Mouse (Mus musculus) mammary gland, adult 2 months (tissue): ENCODE measurements around the gene Pipox. TPM values are rescaled to one million over a fixed set of nuclear protein-coding genes. Genes with fewer than 3 reads are reported as not detected.

Experiments
- polyA plus RNA-seq: library from polyadenylated mRNA; depleted of rRNA; stranded (reverse); fragments of >200 nt; gene quantifications from 2 replicates; pipeline ENCODE4 v1.2.3, GENCODE M21; 2012; ENCODE audit warnings: low replicate concordance; rRNA removed

Pipox gene
- polyA plus RNA-seq, result 0.50 and 0.62 TPM in 2 replicates

DNA sequence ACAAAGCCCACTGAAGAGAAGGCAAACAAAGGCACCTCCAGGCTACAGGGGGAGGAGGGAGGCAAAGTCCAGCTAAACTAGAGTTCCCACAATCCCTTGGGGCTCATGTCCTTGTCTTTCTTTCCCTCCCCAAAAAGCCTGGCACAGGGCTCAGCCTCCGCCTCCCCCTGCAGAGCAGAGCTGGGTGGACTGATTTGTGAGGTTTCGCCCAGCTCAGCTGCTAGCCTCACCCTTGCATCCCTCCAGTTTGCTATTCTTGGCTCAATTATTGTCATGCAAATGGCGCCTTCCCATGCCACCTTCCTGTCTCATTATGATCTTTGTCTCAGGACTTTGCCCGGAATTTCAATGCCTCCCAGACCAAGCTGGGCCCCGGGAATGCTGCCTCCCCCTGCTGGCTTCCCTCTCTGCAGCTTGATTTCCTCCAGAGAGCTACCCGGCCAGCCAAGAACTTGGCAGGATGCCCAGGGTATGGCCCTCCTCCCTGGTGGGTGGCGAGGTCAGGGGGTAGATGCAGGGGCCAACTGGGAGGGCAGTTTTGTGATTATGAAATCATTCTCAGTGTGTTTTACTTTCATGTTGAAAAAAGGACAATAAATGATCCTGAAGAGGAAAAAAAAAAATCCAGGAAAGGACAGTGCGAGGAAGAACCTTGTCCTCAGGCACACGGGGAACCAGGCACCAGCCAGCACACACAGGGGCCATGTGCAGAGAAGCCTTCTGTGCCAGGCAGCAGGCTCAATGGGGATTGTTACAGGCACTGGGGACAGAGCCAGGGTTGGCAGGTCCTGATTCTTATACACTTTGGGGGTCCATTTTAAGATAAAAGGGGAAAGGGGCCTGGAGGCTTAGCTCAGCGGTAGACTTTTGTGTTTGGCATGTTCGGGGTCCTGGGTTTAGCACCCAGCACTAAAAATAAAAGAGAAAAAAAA is at the start of gene Pipox:
TSS of gene Pipox (minus strand) at position 310 of the 932 bp plus-strand sequence.

DNA sequence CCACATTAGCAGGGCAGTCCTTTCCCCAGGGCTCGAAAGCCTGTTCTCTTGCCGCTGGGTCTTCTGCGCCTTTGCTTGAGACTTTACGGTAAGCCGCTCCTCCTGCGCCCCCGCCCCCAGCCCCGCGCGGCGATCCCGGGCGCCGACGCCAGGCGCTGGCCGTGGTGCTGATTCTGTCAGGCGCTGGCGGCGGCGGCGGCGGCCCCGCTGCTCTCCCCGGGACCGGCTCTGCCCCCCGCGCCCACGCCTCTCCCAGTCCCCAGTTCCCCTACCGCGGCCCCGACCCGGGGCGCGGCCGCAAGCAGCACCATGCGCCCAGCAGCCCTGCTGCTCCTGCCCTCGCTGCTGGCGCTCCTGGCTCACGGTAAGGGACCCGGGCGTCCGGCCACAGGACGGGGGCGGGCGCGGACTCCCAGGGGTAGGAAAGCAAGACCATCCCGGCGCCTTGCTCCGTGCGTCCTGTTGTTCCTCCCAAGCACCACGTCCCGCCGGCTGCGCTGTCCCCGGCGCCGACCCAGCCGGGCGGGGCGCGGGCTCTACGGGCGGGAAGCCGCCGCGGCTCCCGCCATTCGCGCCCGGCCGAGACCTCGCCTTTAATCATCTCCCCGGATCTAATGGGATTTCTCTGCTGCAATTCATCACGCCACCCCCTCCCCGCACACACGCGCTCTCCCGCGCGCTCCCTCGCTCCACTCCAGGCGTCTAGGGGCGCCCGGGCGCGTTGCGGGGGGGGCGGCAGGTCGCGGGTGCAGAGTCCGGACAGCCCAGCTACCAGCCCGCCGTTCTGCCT is 37.0 kb upstream of the Pipox start, which contains the start of gene Sez6:
TSS of gene Sez6 (plus strand) at position 50 of the 790 bp plus-strand sequence.

Other genes starting within 250 kb of the Pipox start
- 13.6 and 24.4 TPM in 2 replicates for gene Nufip2, start 207.9 kb downstream of the Pipox start, polyA plus RNA-seq
- not detected in 2 replicates for gene Cryba1, start 168.8 kb downstream of the Pipox start, polyA plus RNA-seq
- gene Myo18a, start 130.8 kb downstream of the Pipox start, polyA plus RNA-seq, result 47.0 and 51.8 TPM in 2 replicates
- not detected in 2 replicates for gene Gm10277, start 106.3 kb downstream of the Pipox start, polyA plus RNA-seq
- 1.1 and 1.4 TPM in 2 replicates for gene Sez6, start 36.7 kb upstream of the Pipox start, polyA plus RNA-seq
- 37.3 and 77.4 TPM in 2 replicates for gene Phf12, start 88.7 kb upstream of the Pipox start, polyA plus RNA-seq
- gene Dhrs13, start 138.2 kb upstream of the Pipox start, polyA plus RNA-seq, result 3.6 and 4.5 TPM in 2 replicates
- gene Flot2, start 143.8 kb upstream of the Pipox start, polyA plus RNA-seq, result 111 and 198 TPM in 2 replicates
- 34.6 and 57.5 TPM in 2 replicates for gene Eral1, start 186.3 kb upstream of the Pipox start, polyA plus RNA-seq
- gene Fam222b, start 200.6 kb upstream of the Pipox start, polyA plus RNA-seq, result 16.2 and 28.6 TPM in 2 replicates